Mouse (Mus musculus) cortical plate, adult 2 months (tissue): Measurements from ENCODE around the gene Adgrv1. TPM values are rescaled to one million over a fixed set of nuclear protein-coding genes. Genes with fewer than 3 reads are reported as not detected.

ENCODE experiments used
- H3K27ac ChIP-seq: fragments of 200-500 bp; 2 replicates; pipeline ENCODE4 v1.5.1; 2012; ENCODE audit warnings: low read length, control low read depth, inconsistent platforms; ENCODE audit not compliant: insufficient read depth
- H3K4me1 ChIP-seq: fragments of 200-500 bp; 2 replicates; pipeline ENCODE4 v1.6.1; 2011; ENCODE audit warnings: low read length; ENCODE audit not compliant: control insufficient read depth, insufficient read depth
- H3K4me3 ChIP-seq: fragments of 200-500 bp; 2 replicates; pipeline ENCODE4 v1.5.1; 2011; ENCODE audit warnings: mild to moderate bottlenecking, low read length, control low read depth; ENCODE audit not compliant: insufficient read depth
- CTCF ChIP-seq: fragments of 200-500 bp; IDR thresholded peaks from 2 replicates; pipeline ENCODE4 v1.5.1; 2011; ENCODE audit warnings: mild to moderate bottlenecking, control low read depth, low read length; ENCODE audit not compliant: insufficient read depth; ENCODE audit errors: extremely low read depth
- POLR2A ChIP-seq: fragments of 200-500 bp; IDR thresholded peaks from 2 replicates; pipeline ENCODE4 v1.6.1; 2011; ENCODE audit warnings: mild to moderate bottlenecking, low read length, control low read depth; ENCODE audit not compliant: insufficient read depth; ENCODE audit errors: extremely low read depth
- polyA plus RNA-seq: library from polyadenylated mRNA; depleted of rRNA; stranded (reverse); fragments of >200 nt; gene quantifications from 2 replicates; pipeline ENCODE4 v1.2.3, GENCODE M21; 2012

The Adgrv1 gene
- polyA plus RNA-seq, 1 experiment: 2.4 TPM

DNA sequence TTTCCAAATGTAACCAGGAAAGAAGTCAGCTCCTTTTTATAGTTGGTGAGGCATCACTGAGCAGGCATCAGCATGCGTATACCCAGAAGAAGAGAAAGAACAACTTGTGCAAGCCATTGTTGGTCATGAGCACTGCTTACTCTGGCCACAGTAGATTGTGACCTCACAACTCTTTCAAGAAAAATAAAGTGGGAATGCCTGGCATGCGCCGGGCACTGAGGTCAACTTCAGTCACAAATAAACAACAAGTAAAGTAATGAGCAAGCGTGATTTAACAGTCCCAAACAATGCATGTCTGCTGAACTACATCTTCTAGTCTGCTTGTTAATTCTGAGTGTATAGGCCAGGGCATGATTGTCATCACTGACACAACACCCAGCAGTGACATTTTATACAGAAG, 499.6 kb downstream of the Adgrv1 start:
- Histone ChIP-seq H3K27ac (no peak overlapping the region), H3K4me1 (no peaks in the 10 kb centered on the region; the same call in 1 of the 2 replicates), H3K4me3 (no peak overlapping the region)
- TF ChIP-seq CTCF (no peak), POLR2A (no peak)

DNA sequence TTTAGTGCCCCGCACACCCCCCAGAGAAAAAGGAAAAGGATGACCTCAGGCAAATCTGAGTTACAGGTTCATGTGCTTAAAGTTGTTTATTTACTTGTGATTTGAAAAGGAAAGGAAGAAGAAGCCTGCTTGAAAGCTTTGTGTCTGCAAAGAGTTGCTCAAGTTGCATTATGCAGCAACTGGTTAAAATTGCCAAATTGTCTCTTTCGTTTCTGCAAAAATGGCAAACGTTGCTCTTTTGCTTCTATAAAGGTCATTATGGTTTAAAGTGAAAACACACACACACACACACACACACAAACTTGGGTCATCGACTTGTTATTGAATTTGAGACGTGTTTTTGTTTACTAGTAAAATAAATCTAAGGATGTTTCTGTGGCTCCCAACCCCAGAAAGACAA, 500.3 kb downstream of the Adgrv1 start:
- no peak for TF ChIP-seq POLR2A
- no peak for TF ChIP-seq CTCF
- H3K4me3 ChIP-seq: no peak overlapping the region
- H3K4me1 ChIP-seq: no peaks in the 10 kb centered on the region; the same call in 1 of the 2 replicates
- H3K27ac ChIP-seq: no peak overlapping the region

DNA sequence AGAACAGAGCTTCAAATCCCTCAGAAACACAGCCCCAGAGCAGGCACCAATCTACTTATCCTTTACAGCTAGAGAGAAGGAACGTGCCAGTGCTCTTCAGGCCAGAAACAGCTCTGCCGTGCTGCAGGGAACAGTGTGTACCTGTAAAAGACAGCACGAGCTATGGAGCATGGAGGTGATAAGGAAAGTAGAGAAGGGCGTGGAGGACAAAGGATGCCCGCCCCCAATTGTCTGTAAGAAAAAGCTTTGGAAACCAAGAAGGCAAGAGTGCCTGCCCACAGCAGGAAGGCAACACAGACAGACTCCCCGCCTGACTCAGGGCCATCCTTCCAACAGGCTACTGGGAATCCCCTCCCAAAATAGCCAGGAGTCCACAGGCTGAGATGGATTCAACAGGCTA, 501.1 kb downstream of the Adgrv1 start:
- H3K27ac ChIP-seq: no peak overlapping the region
- H3K4me1 ChIP-seq: no peaks in the 10 kb centered on the region; the same call in 1 of the 2 replicates
- TF ChIP-seq CTCF: no peak
- no peak overlapping the region for H3K4me3 ChIP-seq

DNA sequence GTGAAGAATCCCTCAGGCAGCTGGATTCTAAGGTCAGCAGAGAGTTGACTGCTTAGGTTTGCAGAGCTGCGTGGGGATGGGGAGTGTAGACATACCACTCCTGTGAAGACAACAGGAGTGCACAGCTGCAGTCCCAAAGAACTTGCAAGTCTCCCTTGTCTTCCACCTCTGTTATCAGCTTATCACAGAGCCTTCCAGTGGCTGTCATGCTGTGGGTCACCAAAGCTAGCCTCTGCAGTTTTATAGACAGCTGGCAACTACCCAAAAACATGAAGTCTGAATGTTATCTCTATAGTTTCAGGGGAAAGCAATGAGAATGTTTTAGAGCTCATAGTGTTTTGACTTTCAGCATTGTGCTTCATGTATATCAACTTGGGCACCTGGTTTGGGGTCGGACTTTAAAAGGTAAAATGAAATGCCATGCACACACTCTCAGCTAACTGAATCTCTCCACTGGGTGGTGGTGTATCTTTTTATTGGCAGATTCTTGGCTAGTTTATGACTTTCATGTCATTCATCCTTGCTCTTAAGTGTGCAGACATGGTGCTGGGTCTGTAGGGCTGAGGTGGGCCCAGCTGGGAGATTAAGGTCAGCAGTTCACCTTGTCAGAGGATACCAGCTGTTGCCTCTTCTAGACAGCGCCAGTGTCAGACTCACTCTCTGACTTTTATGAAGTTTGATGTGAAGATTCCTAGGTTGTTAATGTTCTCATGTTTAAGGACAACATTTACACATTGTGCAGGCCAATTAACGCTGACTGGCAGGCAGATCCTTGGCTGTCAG, 502.0 kb downstream of the Adgrv1 start:
- TF ChIP-seq CTCF: no peak
- TF ChIP-seq POLR2A: no peak
- H3K4me1 ChIP-seq: no peaks in the 10 kb centered on the region; the same call in 1 of the 2 replicates
- H3K27ac ChIP-seq: no peak overlapping the region
- no peak overlapping the region for H3K4me3 ChIP-seq

DNA sequence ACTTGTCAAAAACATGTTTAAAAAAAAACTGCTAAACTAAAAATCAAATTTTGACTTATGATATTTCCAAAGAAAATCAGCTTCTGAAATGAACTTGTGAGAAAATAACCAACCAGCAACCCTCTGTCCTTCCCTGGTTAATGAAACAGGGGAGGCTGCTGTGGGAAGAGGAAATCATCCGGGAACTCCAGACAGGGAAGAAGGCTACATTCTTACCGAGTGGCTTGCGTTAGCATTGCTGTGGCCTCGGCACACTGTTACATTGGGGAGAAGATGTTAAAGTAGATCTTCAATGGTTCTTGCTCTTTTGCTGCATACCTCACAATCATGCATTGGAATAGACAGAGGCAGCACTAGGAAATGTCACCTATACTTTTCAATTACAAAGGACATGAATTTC, 507.1 kb downstream of the Adgrv1 start:
- no peak overlapping the region for H3K4me3 ChIP-seq
- no peak for TF ChIP-seq CTCF
- no peak for TF ChIP-seq POLR2A
- H3K27ac ChIP-seq: no peak overlapping the region
- no peaks in the 10 kb centered on the region for H3K4me1 ChIP-seq

DNA sequence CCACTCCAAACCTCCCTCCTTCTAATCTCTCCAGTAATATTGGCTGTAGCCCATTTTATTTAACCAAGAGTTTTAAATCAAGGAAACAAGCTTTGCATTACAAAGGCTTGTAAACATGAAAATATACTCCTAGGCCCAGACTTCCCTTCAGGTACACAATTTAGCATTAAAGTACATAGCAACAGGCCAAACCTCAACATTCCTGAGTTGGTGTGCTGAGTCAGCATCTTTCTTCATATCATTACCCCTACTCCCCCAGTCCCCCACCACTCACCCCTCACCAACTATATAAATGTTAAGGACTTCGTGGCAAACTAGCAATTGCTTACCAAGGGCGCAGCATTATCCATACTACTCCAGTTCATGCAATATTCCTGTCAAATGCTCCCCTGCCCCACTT, 510.7 kb downstream of the Adgrv1 start:
- no peak overlapping the region for H3K4me3 ChIP-seq
- TF ChIP-seq POLR2A: no peak
- TF ChIP-seq CTCF: no peak
- H3K27ac ChIP-seq: no peak overlapping the region

DNA sequence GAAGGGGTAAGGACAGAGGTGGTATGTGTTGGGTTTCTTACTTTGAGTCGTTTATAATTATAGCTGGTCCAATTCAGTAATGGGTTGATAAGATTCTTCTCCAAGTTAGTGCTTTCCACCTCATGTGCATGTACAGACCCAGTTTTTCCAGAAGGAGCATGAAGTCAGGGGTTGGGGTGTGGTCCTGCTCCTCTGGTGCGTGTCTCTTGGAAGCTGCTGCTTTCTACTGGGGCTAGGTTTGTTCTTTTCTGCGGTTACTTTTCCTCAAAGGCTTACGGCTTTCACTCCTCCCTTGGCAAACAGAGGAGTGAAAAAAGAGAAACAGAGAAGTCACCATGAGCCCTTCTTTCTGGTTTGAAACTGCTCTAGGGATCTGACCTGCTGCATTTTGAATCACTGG, 522.5 kb downstream of the Adgrv1 start:
- peaks cover 2% of the 10 kb centered on the region; the same call in 1 of the 2 replicates for H3K4me1 ChIP-seq
- H3K4me3 ChIP-seq: no peak overlapping the region
- TF ChIP-seq CTCF (no peak), POLR2A (no peak)
- no peak overlapping the region for H3K27ac ChIP-seq

More for the DNA sequence above, 510.7 kb downstream of the Adgrv1 start:
- H3K4me1 ChIP-seq: no peaks in the 10 kb centered on the region

DNA sequence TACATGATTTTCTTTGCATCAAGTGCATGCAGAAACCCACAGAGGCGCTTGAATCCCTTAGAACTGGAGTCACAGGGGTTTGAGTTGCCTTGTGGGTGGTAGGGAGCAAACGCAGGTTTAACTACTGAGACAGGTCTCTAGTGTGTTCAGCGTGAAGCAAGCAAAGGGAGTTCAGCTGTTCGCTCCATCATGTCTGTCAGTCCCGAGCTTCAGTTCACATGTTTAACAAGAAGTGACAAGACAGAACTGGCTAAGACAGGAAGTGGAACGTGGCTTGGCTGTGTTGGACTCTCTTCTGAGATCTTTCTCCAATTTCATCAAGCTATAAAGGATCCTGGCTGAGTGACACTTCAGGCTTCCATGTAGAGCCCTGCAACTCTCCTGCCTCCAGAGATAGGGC, 523.3 kb downstream of the Adgrv1 start:
- no peak overlapping the region for H3K27ac ChIP-seq
- peaks cover 2% of the 10 kb centered on the region; the same call in 1 of the 2 replicates for H3K4me1 ChIP-seq
- no peak overlapping the region for H3K4me3 ChIP-seq
- TF ChIP-seq POLR2A (no peak), CTCF (no peak)

DNA sequence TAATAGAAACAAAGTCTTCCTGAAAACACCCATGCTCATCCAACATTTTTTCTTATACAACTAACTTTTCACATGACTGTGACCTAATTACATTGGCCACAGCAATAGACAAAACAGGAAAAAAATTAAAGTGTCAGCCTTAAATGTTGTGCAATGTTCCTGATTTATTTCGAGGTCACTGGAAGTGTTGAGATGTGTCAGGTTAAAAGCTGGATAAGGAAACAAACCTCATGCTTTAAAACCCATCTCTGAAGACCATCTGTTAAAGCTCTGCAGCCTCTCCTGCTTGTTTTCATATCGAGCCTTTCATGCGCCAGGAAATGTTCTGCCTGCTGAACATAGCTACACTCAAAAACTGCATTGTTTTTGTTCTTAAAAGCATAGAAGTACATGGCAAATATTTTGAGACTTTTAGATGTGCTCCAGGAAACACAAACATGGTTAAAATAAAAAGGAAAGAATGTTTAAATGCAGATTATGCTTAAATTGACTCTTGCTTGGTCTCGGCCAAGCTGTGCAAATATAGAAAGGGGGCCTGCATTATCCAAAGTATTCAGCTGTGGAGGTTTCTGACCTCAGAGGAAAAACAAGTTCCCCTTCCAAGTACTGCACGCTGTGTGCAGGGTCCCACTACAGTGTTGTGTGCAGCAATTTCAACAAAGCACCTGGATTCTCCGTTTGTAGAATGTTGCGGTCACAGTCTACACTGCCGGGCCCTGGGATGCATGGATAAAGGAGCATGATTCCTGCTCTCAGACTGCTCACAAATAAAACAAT, 524.2 kb downstream of the Adgrv1 start:
- Histone ChIP-seq H3K27ac (no peak overlapping the region), H3K4me3 (no peak overlapping the region), H3K4me1 (peaks cover 2% of the 10 kb centered on the region; the same call in 1 of the 2 replicates)
- TF ChIP-seq CTCF (no peak), POLR2A (no peak)

DNA sequence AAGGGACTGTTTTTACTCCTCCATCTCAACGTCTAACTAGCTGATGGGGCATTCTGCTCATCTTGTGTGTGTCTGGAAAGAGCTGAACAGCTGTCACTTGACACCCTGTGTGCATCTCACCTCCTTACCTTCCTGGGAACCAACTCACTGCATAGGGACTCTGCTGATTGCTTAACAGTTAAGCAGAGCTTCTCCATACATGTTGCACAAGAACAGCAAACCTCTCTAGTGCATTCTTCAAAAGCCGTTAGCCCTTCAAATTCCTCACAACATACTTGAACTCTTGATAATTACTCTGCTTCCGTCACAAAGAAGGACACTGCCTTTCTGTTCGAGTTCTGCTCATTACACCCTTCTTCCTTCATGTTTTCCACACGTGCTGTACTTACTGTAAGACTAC, 525.5 kb downstream of the Adgrv1 start:
- peaks cover 2% of the 10 kb centered on the region; the same call in 1 of the 2 replicates for H3K4me1 ChIP-seq
- H3K27ac ChIP-seq: no peak overlapping the region
- TF ChIP-seq CTCF (no peak), POLR2A (no peak)
- H3K4me3 ChIP-seq: no peak overlapping the region

DNA sequence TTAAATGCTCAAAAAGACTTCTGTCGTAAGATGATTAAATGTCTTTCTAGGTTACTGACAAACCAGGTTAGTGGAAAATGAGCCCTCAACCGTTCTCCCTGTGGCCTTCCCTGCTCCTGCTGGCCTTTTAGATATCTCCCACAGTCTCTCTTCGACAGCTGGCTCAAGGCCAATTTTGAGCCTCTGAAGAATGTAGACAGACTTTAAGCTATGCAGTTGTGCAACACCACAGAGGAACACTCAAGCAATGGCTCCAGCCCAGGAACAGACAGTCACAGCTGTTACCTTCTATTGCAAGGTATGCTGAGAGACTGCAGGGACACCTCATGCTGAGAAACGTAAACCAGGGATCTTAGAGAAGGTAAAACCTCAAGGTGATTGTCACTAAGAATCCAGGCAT, 529.2 kb downstream of the Adgrv1 start:
- Histone ChIP-seq H3K4me1 (no peaks in the 10 kb centered on the region; the same call in 1 of the 2 replicates), H3K4me3 (no peak overlapping the region), H3K27ac (no peak overlapping the region)
- TF ChIP-seq CTCF: no peak
- TF ChIP-seq POLR2A: no peak
